Mouse (Mus musculus) forebrain, embryonic 15.5 days (tissue): ENCODE measurements at regions not wholly inside any gene's neighbourhood (a gene's known extent, or its start where the extent isn't known, plus 50 kb on each side); places are given as distances from the start of the nearest gene placed in this dataset.

Source experiments
- ATAC-seq: fragments of 200-750 bp; cut with Nextera tagmentation; replicated peaks from 2 replicates; pipeline ENCODE4 v1.8.0; 2017; ENCODE audit warnings: mild to moderate bottlenecking, moderate TSS enrichment, moderate library complexity
- H3K27ac ChIP-seq: fragments of 300-500 bp; sonication (generic); replicated peaks from 2 replicates; pipeline ENCODE4 v1.5.1; 2015; ENCODE audit warnings: mild to moderate bottlenecking, inconsistent platforms
- H3K27me3 ChIP-seq: fragments of 300-500 bp; sonication (generic); 2 replicates; pipeline ENCODE4 v1.6.1; 2015; ENCODE audit warnings: inconsistent platforms
- H3K36me3 ChIP-seq: fragments of 300-500 bp; sonication (generic); 2 replicates; pipeline ENCODE4 v1.6.1; 2015; ENCODE audit warnings: mild to moderate bottlenecking, inconsistent platforms
- H3K4me1 ChIP-seq: fragments of 300-500 bp; sonication (generic); 2 replicates; pipeline ENCODE4 v1.6.1; 2015; ENCODE audit warnings: inconsistent platforms
- H3K4me2 ChIP-seq: fragments of 300-500 bp; sonication (generic); replicated peaks from 2 replicates; pipeline ENCODE4 v1.6.1; 2015; ENCODE audit warnings: mild to moderate bottlenecking, inconsistent platforms
- H3K4me3 ChIP-seq: fragments of 300-500 bp; sonication (generic); 2 replicates; pipeline ENCODE4 v1.5.1; 2015; ENCODE audit warnings: mild to moderate bottlenecking, inconsistent platforms
- H3K9ac ChIP-seq: fragments of 300-500 bp; sonication (generic); replicated peaks from 2 replicates; pipeline ENCODE4 v1.6.1; 2015; ENCODE audit warnings: mild to moderate bottlenecking, inconsistent platforms
- H3K9me3 ChIP-seq: fragments of 300-500 bp; sonication (generic); 2 replicates; pipeline ENCODE4 v1.6.1; 2016; ENCODE audit warnings: inconsistent platforms
- WGBS: fragments of 180-500 bp; shearing (Covaris S2); methylation state at CpG from one replicate; pipeline ENCODE4 v1.1.7; 2015; ENCODE audit warnings: mixed read lengths; 5-methylcytosine and 5-hydroxymethylcytosine counted together

DNA sequence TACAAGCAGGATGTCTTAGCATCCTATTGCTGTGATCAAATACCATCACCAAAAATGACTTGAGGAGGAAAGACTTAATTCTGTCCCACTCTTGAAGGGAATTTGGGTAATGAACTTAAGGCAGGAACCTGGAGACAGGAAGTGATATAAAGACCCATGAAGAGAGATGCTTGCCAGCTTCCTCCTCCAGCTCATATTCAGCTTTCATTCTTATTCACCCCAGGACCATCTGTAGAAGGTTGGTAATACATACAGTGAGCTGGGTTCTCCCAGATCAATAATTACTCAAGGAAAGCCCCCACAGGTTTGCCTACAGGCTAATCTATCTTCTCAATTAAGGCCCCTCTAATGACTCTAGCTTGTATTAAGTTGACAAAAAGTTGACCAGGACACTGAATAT lies 283.5 kb upstream of the Rarb start:
- no peaks in the 10 kb centered on the region for H3K27me3 ChIP-seq
- H3K4me3 ChIP-seq = no peak overlapping the region
- no peaks in the 10 kb centered on the region for H3K4me1 ChIP-seq
- no peak overlapping the region for H3K4me2 ChIP-seq
- H3K27ac ChIP-seq = no peak overlapping the region
- no peaks in the 10 kb centered on the region for H3K36me3 ChIP-seq
- ATAC-seq = no peak
- no peaks in the 10 kb centered on the region for H3K9me3 ChIP-seq
- no peak overlapping the region for H3K9ac ChIP-seq

DNA sequence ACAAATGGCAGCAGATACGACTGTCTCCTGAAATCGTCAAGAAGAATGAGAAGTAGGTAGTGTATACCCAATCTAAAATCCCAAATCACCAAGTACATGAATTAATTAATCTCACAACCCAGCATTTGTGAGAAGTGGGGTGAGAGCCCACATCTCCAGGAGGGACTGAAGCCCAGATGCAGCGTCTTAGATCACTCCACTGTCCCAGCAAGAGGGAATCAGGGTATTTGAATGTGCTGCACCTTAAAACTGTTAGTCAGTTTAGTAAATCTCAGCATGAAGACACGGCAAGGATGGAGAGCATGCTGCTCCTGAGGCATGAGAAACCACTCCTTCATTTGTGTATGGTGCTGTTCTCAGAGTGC lies 271.6 kb upstream of the Rarb start:
- WGBS = 61% methylated on average over 4 of the region's 4 CpGs
- no peak overlapping the region for H3K9ac ChIP-seq
- no peak overlapping the region for H3K4me2 ChIP-seq
- no peaks in the 10 kb centered on the region for H3K36me3 ChIP-seq
- no peaks in the 10 kb centered on the region for H3K27me3 ChIP-seq
- ATAC-seq = 0 out of 2 replicates have a peak, but pooled peaks have one; percentile 35
- H3K27ac ChIP-seq = peak overlapping the region; percentile 56
- no peaks in the 10 kb centered on the region for H3K4me1 ChIP-seq
- no peaks in the 10 kb centered on the region for H3K9me3 ChIP-seq
- no peak overlapping the region for H3K4me3 ChIP-seq

DNA sequence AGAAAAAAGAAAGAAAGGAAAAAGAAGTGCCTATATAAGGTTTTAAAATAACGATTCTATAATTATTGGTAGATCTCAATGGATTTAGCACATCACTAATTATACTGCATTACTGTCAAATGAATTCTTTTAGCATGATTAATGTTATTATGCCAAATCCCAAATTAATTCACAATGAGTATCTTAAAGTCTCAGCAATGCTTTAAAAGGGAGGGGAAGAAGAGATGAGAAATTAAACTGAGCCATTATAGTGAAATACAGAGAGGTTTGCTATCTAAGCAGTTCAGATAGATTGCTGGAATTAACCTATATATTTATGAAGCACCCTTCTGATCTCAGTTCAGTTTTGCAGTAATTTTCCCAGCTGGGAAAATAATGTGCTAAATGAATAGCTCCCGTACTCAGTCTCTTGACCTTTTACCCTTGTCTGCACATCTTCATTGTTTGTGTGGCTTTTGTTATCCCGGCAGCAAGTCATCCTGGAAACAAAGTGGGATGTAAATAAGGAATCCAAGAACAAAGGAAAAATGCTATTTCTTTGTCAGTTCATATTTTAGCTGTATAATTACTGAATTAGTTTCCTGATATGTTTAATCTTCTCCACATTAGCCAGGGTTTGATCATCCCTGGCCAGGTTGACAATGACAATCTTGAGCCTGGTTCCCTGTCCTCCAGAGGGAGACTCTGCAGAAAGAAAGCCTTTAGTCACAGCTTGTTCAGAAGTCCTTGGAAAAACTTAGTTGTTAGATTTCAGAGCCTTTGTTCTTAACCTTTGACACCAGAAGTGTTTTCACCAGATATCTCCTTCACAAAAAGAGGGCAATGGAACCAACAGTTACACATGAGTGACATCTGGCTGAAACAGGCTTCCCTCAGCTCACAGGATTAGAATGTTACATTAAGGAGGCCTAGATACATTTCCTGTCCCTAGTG lies 270.9 kb upstream of the Rarb start:
- 14% methylated on average over 3 of the region's 3 CpGs for WGBS
- Histone ChIP-seq H3K4me2 (no peak overlapping the region), H3K36me3 (no peaks in the 10 kb centered on the region), H3K4me1 (no peaks in the 10 kb centered on the region), H3K4me3 (no peak overlapping the region), H3K9me3 (no peaks in the 10 kb centered on the region), H3K27ac (peak overlapping the region; percentile 56), H3K27me3 (no peaks in the 10 kb centered on the region), H3K9ac (no peak overlapping the region)
- ATAC-seq = no peak

DNA sequence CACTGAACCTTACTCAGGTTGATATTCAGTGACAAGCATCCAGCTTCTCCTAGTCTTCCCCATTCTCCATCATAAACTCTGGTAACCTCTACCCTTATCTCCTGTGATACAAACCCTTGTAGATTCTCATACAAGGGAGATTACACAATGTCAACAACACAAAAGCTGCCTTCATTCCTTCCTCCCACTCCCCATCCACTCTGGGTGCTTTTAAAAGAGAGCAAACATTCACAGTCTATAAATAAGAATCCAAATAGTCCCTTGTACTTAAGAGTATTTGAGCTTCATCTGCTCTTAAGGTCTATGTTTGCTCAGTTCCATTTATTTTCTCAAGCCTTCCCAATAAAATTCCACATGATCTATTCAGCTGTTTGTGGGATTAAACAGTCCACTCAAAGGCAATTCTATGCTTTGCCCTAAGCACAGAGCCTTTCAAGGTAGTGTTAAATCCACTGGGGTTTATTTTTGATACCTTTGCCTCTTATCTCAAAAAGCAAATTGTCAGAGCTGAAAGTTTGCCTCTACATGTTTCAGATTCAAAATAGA lies 270.2 kb upstream of the Rarb start:
- ATAC-seq = no peak
- Histone ChIP-seq H3K4me3 (no peak overlapping the region), H3K4me2 (no peak overlapping the region), H3K36me3 (no peaks in the 10 kb centered on the region), H3K4me1 (no peaks in the 10 kb centered on the region), H3K9ac (no peak overlapping the region), H3K27ac (peak overlapping the region; percentile 55), H3K27me3 (no peaks in the 10 kb centered on the region), H3K9me3 (no peaks in the 10 kb centered on the region)

DNA sequence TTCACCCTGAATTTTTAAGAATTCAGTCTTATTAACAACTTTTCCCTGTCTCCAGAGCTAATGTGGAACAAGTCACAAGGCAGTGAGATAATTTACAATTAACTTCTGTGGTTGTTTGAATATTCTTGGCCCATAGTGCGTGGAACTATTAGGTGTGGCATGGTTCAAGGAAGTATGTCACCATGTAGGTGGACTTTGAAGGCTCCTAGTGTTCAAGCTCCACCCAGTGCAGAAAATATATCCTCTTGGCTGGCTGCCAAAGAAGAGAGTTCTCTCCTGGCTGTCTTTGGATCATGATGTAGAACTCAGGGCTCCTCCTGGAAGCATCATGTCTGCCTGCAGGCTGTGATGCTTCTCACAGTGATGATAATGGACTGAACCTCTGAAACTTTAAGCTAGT lies 268.9 kb upstream of the Rarb start:
- no peaks in the 10 kb centered on the region for H3K9me3 ChIP-seq
- ATAC-seq = no peak
- H3K4me1 ChIP-seq = no peaks in the 10 kb centered on the region
- 95% methylated on average over 1 of the region's 1 CpGs for WGBS
- no peak overlapping the region for H3K4me2 ChIP-seq
- H3K27ac ChIP-seq = no peak overlapping the region
- no peak overlapping the region for H3K4me3 ChIP-seq
- H3K27me3 ChIP-seq = no peaks in the 10 kb centered on the region
- no peaks in the 10 kb centered on the region for H3K36me3 ChIP-seq
- H3K9ac ChIP-seq = no peak overlapping the region

DNA sequence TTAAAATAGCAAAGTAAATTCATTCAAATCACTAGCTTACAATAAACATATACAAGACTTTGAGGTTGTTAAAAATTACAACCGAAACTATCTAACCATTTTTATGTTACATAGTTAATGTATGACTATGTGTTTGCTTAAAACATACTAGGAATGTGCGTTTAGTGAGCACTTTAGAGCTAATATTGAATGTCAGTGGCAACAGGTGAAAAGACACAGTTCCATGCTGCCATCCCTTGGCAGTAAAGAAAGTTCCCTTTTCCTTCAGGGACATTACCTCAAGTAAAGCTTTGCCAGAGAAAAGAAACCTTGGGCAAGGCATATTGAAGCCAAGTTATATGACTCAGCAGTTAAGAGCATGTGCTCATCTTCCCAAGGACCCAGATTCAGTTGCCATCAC lies 265.0 kb upstream of the Rarb start:
- Histone ChIP-seq H3K27me3 (no peaks in the 10 kb centered on the region), H3K4me3 (no peak overlapping the region), H3K9ac (no peak overlapping the region), H3K9me3 (no peaks in the 10 kb centered on the region), H3K36me3 (no peaks in the 10 kb centered on the region), H3K27ac (no peak overlapping the region), H3K4me1 (0 out of 2 replicates have a peak, but pooled peaks cover 2% of the 10 kb centered on the region), H3K4me2 (no peak overlapping the region)
- WGBS = 70% methylated on average over 2 of the region's 2 CpGs
- no peak for ATAC-seq

DNA sequence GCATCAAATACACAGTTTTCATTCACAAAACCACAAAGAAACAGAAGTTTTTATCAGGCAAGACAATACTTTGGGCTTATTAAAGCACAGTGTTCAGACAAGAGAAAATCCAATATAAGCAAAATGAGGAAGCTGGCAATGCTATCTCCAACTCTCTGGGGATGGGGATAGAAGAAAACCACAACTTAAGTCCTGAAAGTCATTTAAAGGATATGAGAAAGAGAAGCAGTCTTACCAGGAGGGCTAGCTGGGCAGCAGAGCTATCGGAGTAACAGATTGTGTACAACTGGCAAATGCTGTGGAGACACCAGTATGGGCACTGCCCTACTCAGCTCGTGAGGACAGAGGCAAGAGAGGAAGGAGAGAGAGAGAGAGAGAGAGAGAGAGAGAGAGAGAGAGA lies 262.9 kb upstream of the Rarb start:
- no peak overlapping the region for H3K4me2 ChIP-seq
- no peaks in the 10 kb centered on the region for H3K27me3 ChIP-seq
- 43% methylated on average over 2 of the region's 2 CpGs for WGBS
- no peaks in the 10 kb centered on the region for H3K9me3 ChIP-seq
- H3K36me3 ChIP-seq = no peaks in the 10 kb centered on the region
- H3K4me1 ChIP-seq = 0 out of 2 replicates have a peak, but pooled peaks cover 2% of the 10 kb centered on the region
- no peak overlapping the region for H3K9ac ChIP-seq
- ATAC-seq = no peak
- H3K4me3 ChIP-seq = no peak overlapping the region
- H3K27ac ChIP-seq = no peak overlapping the region

DNA sequence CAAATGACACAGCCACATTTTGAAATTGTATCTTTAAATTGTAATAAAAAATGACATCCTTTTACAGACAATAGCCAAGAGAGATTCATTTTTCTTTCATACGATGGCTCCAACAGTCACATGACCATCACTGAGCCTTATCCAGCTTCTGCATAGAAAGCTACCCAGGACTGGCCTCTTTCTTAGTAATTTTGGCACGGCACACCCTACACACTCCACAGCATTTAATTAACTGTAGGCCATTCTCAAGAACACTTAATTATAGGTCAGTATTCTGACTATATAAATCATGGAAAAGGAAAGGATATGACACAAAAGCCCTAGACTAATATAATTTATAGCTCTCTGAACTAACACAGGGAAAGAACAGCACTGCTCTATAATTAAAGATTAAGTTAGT lies 260.6 kb upstream of the Rarb start:
- H3K4me2 ChIP-seq = no peak overlapping the region
- WGBS = 42% methylated on average over 2 of the region's 2 CpGs
- no peaks in the 10 kb centered on the region for H3K9me3 ChIP-seq
- no peaks in the 10 kb centered on the region for H3K36me3 ChIP-seq
- H3K4me3 ChIP-seq = no peak overlapping the region
- H3K27ac ChIP-seq = no peak overlapping the region
- 0 out of 2 replicates have a peak, but pooled peaks cover 2% of the 10 kb centered on the region for H3K4me1 ChIP-seq
- H3K27me3 ChIP-seq = no peaks in the 10 kb centered on the region
- no peak overlapping the region for H3K9ac ChIP-seq
- ATAC-seq = peak; percentile 48; the same call in 1 of the 2 replicates

DNA sequence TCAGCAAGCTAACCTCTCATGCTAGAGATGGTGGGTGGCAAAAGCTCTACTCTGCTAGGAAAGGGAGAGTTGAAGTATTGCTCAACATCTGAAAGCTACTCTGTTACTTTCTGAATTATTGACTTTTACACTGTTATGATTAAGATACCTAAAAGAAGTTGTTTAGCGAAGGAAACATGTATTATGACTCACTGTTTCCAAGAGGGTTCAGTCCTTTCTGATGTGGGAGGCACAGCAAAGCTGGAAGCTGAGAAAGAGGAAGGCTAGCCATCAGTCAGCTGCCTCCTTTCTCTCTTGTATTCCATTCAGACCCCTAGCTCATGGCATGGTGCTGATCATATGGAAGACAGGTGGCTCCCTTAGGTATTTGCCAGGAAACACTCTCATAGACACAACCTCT lies 242.4 kb upstream of the Rarb start:
- no peak overlapping the region for H3K9ac ChIP-seq
- 79% methylated on average over 1 of the region's 1 CpGs for WGBS
- H3K4me3 ChIP-seq = no peak overlapping the region
- H3K27me3 ChIP-seq = no peaks in the 10 kb centered on the region
- no peaks in the 10 kb centered on the region for H3K9me3 ChIP-seq
- H3K4me1 ChIP-seq = no peaks in the 10 kb centered on the region
- no peak overlapping the region for H3K4me2 ChIP-seq
- H3K27ac ChIP-seq = no peak overlapping the region
- no peaks in the 10 kb centered on the region for H3K36me3 ChIP-seq
- ATAC-seq = no peak

DNA sequence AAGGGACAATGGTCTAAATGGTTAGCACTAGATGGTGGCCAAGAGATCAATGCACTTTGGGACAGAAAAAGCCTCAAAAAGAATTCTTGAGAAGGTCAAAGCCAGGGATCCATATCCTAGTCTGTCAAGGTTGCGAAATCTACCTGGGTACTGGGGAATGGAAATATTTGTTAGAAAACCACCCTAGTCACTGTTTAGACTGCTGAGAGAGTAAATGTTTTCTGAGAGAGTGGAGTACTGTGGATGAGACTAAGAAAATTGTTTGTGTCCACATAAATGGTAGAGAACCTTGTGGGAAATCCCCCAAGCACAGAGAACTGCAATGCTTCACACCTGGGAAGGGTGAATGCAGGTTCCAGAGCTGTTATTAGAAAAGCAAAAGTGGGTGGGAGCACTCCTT lies 239.5 kb upstream of the Rarb start:
- no peak overlapping the region for H3K27ac ChIP-seq
- H3K36me3 ChIP-seq = no peaks in the 10 kb centered on the region
- WGBS = 97% methylated on average over 1 of the region's 1 CpGs
- no peaks in the 10 kb centered on the region for H3K4me1 ChIP-seq
- no peak overlapping the region for H3K4me2 ChIP-seq
- H3K9me3 ChIP-seq = no peaks in the 10 kb centered on the region
- ATAC-seq = no peak
- no peak overlapping the region for H3K9ac ChIP-seq
- H3K4me3 ChIP-seq = no peak overlapping the region
- H3K27me3 ChIP-seq = no peaks in the 10 kb centered on the region

DNA sequence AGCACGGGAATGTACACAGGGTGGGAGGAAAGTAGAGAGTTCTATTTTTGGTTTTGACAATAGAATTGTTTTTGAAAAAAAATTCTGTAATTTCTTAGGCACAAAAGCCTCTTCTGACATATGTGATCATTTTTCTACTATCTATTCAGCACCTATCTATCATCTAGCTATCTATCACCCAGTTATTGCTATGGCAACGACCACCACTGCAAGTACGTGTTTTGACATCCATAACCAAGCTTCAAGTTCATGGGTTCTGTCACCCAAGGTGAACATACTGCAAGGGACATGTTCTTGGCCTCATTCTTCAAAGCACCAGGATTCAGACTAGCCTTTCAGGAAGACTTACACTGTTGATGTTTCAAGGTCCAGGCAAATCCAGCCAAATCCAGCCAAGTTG lies 238.4 kb upstream of the Rarb start:
- no peak overlapping the region for H3K27ac ChIP-seq
- WGBS = 80% methylated on average over 3 of the region's 3 CpGs

DNA sequence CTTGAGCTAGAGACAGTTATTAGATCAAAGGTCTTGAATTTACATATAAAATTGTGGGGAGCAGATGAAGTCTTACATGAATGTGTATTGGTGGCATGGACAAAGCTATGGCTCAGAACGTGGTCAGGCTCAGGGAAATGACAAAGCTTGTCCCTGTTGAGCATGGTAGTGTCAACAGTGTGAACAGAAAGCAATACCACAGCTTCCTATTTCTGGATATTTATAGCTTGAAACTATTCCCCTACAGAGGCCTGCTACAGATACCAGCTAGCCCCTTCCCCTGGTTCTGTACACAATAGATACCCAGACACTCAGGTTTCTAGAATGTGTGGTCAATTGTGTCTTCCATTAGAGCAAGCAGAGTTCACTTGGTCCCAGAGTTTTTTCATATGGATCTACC lies 236.8 kb upstream of the Rarb start:
- 68% methylated on average over 1 of the region's 1 CpGs for WGBS
- Histone ChIP-seq H3K4me1 (no peaks in the 10 kb centered on the region), H3K27ac (no peak overlapping the region), H3K9me3 (no peaks in the 10 kb centered on the region), H3K36me3 (no peaks in the 10 kb centered on the region), H3K9ac (no peak overlapping the region), H3K27me3 (no peaks in the 10 kb centered on the region), H3K4me3 (no peak overlapping the region), H3K4me2 (no peak overlapping the region)
- no peak for ATAC-seq

More for the DNA sequence above, 238.4 kb upstream of the Rarb start:
- Histone ChIP-seq H3K4me2 (no peak overlapping the region), H3K4me3 (no peak overlapping the region), H3K27me3 (no peaks in the 10 kb centered on the region), H3K4me1 (no peaks in the 10 kb centered on the region), H3K9me3 (no peaks in the 10 kb centered on the region), H3K9ac (no peak overlapping the region), H3K36me3 (no peaks in the 10 kb centered on the region)
- ATAC-seq = peak; percentile 57

DNA sequence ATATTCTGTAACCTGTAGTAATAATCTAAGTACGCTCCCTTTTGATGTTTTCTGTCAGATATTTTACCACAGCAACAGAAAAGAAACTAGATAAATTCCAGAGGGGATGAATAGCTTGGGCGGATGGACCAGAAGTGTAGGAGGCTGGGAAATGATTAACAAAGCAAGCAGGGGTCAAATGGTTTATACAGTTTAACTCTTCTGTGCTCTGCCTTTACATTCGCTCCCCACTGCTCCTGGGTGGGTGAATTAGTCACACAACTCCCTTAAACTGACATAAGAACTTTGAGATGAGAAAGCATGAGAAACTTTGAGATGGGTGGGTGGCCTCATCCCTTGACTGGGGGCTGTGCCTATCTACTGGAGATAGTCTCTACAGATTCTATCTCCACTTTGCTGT lies 235.4 kb upstream of the Rarb start:
- Histone ChIP-seq H3K9ac (no peak overlapping the region), H3K9me3 (no peaks in the 10 kb centered on the region), H3K4me3 (no peak overlapping the region), H3K27me3 (no peaks in the 10 kb centered on the region), H3K4me2 (no peak overlapping the region), H3K27ac (no peak overlapping the region), H3K36me3 (no peaks in the 10 kb centered on the region), H3K4me1 (no peaks in the 10 kb centered on the region)
- 76% methylated on average over 3 of the region's 3 CpGs for WGBS
- ATAC-seq = no peak
